Mouse (Mus musculus) cerebellum, adult 11-12 months (tissue): ENCODE measurements at regions not wholly inside any gene's neighbourhood (a gene's known extent, or its start where the extent isn't known, plus 50 kb on each side); places are given as distances from the start of the nearest gene placed in this dataset.

Experiments used
- DNase-seq: peaks from one replicate; pipeline ENCODE4 v3.0.0; 2022

- no peak for DNase-seq
Observed at GRCm38 (mm10) chr2:137704565-137704947, 551.8 kb upstream of the Btbd3 start.

GRCm38 (mm10) chr2:137704051-137704450 lies 552.3 kb upstream of the Btbd3 start:
- DNase-seq: no peak

- no peak for DNase-seq
Observed at GRCm38 (mm10) chr2:137695885-137696284, 560.5 kb upstream of the Btbd3 start.

GRCm38 (mm10) chr2:137694020-137694419 lies 562.3 kb upstream of the Btbd3 start:
- DNase-seq: no peak

- DNase-seq: no peak
Observed at GRCm38 (mm10) chr2:137687208-137687607, 569.2 kb upstream of the Btbd3 start.

- no peak for DNase-seq
Observed at GRCm38 (mm10) chr2:137686735-137687134, 569.6 kb upstream of the Btbd3 start.

GRCm38 (mm10) chr2:137681762-137682161 lies 565.3 kb upstream of the Jag1 start:
- no peak for DNase-seq

GRCm38 (mm10) chr2:137663171-137663570 lies 546.7 kb upstream of the Jag1 start:
- no peak for DNase-seq

- DNase-seq: no peak
Observed at GRCm38 (mm10) chr2:137662216-137662615, 545.8 kb upstream of the Jag1 start.

GRCm38 (mm10) chr2:137660449-137660848 lies 544.0 kb upstream of the Jag1 start:
- no peak for DNase-seq

GRCm38 (mm10) chr2:137654296-137654695 lies 537.9 kb upstream of the Jag1 start:
- no peak for DNase-seq

GRCm38 (mm10) chr2:137644160-137644559 lies 527.7 kb upstream of the Jag1 start:
- DNase-seq: no peak

GRCm38 (mm10) chr2:137643269-137644055 lies 527.0 kb upstream of the Jag1 start:
- no peak for DNase-seq

GRCm38 (mm10) chr2:137635019-137635621 lies 518.7 kb upstream of the Jag1 start:
- DNase-seq: no peak

- DNase-seq: no peak
Observed at GRCm38 (mm10) chr2:137616637-137617036, 500.2 kb upstream of the Jag1 start.

GRCm38 (mm10) chr2:137613791-137614190 lies 497.3 kb upstream of the Jag1 start:
- DNase-seq: no peak

GRCm38 (mm10) chr2:137608506-137608905 lies 492.1 kb upstream of the Jag1 start:
- no peak for DNase-seq

GRCm38 (mm10) chr2:137598136-137598535 lies 481.7 kb upstream of the Jag1 start:
- DNase-seq: no peak

- no peak for DNase-seq
Observed at GRCm38 (mm10) chr2:137594509-137594908, 478.1 kb upstream of the Jag1 start.

GRCm38 (mm10) chr2:137591551-137591950 lies 475.1 kb upstream of the Jag1 start:
- DNase-seq: no peak

- no peak for DNase-seq
Observed at GRCm38 (mm10) chr2:137581491-137581890, 465.0 kb upstream of the Jag1 start.

GRCm38 (mm10) chr2:137575750-137576149 lies 459.3 kb upstream of the Jag1 start:
- no peak for DNase-seq

GRCm38 (mm10) chr2:137574845-137575449 lies 458.5 kb upstream of the Jag1 start:
- no peak for DNase-seq

GRCm38 (mm10) chr2:137571146-137571545 lies 454.7 kb upstream of the Jag1 start:
- DNase-seq: no peak
